Mouse (Mus musculus) lung, embryonic 15.5 days (tissue): ENCODE results near the gene Acoxl. TPM values are rescaled to one million over a fixed set of nuclear protein-coding genes. Genes with fewer than 3 reads are reported as not detected.

Experiments used
- ATAC-seq: fragments of 200-750 bp; cut with Nextera tagmentation; 2 replicates; pipeline ENCODE4 v1.8.0; 2017; ENCODE audit warnings: moderate number of reproducible peaks, borderline replicate concordance; ENCODE audit not compliant: low FRiP score, low TSS enrichment; ENCODE audit errors: extremely low read depth
- H3K27ac ChIP-seq: fragments of 300-500 bp; sonication (generic); 2 replicates; pipeline ENCODE4 v1.5.1; 2015; ENCODE audit warnings: moderate library complexity, mild to moderate bottlenecking, inconsistent platforms
- H3K27me3 ChIP-seq: fragments of 300-500 bp; sonication (generic); 2 replicates; pipeline ENCODE4 v1.6.1; 2015; ENCODE audit warnings: inconsistent platforms
- H3K36me3 ChIP-seq: fragments of 300-500 bp; sonication (generic); 2 replicates; pipeline ENCODE4 v1.6.1; 2015; ENCODE audit warnings: inconsistent platforms
- H3K4me1 ChIP-seq: fragments of 300-500 bp; sonication (generic); 2 replicates; pipeline ENCODE4 v1.6.1; 2015; ENCODE audit warnings: inconsistent platforms
- H3K4me2 ChIP-seq: fragments of 300-500 bp; sonication (generic); 2 replicates; pipeline ENCODE4 v1.6.1; 2015; ENCODE audit warnings: inconsistent platforms, mild to moderate bottlenecking, moderate library complexity
- H3K4me3 ChIP-seq: fragments of 300-500 bp; sonication (generic); 2 replicates; pipeline ENCODE4 v1.5.1; 2015; ENCODE audit warnings: mild to moderate bottlenecking, inconsistent platforms
- H3K9ac ChIP-seq: fragments of 300-500 bp; sonication (generic); 2 replicates; pipeline ENCODE4 v1.6.1; 2015; ENCODE audit warnings: inconsistent platforms
- H3K9me3 ChIP-seq: fragments of 300-500 bp; sonication (generic); 2 replicates; pipeline ENCODE4 v1.6.1; 2016; ENCODE audit warnings: inconsistent platforms
- WGBS: fragments of 180-500 bp; shearing (Covaris S2); methylation state at CpG from one replicate; pipeline ENCODE4 v1.1.7; 2015; 5-methylcytosine and 5-hydroxymethylcytosine counted together
- polyA plus RNA-seq: library from polyadenylated mRNA; unstranded; fragments of >200 nt; fragmentation: Nextera tagmentation; extraction: Ambion mirVana; gene quantifications from 2 replicates; pipeline ENCODE4 v1.2.1, GENCODE M21; 2015

The Acoxl gene
- polyA plus RNA-seq, 1 experiment from 2014 or later, result 0.17 TPM

DNA sequence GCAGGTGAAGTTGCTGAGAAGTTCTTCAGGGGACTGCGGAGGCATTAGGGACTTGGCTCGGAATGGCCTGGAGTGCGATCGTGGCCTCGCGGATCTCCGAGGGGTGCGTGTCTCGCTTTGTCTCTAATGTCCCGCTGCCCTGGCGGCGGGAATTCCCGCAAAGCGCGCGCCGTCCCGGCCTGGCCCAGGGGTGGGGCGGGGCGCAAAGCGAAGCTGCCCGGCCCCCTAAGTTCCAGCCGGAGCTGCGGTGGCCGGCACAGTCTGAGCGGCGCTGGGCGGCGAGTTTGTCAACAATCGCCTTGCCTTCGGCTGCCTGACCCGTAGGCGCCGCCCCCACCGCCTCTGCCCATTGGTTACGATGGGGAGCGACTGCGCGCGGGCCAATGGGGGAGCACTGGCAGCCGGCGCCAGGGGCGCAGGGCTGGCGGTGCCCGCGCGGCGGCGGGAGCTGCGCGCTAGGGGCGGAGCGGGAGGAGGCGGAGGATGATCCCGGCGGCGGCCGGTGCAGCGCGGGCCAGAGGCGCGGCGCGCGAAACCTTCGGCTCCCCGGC lies 288.5 kb downstream of the Acoxl start:
- peak overlapping the region; percentile 81 for H3K9ac ChIP-seq
- H3K36me3 ChIP-seq, result peaks cover 25% of the 10 kb centered on the region
- ATAC-seq, result peak; percentile 87
- H3K4me1 ChIP-seq, result peaks cover 59% of the 10 kb centered on the region
- H3K27me3 ChIP-seq, result peaks cover 23% of the 10 kb centered on the region
- under 1% methylated on average over 67 of the region's 67 CpGs for WGBS
- H3K4me2 ChIP-seq, result peak overlapping the region; percentile 96
- H3K27ac ChIP-seq, result peak overlapping the region; percentile 96
- no peaks in the 10 kb centered on the region for H3K9me3 ChIP-seq
- peak overlapping the region; percentile 70 for H3K4me3 ChIP-seq

DNA sequence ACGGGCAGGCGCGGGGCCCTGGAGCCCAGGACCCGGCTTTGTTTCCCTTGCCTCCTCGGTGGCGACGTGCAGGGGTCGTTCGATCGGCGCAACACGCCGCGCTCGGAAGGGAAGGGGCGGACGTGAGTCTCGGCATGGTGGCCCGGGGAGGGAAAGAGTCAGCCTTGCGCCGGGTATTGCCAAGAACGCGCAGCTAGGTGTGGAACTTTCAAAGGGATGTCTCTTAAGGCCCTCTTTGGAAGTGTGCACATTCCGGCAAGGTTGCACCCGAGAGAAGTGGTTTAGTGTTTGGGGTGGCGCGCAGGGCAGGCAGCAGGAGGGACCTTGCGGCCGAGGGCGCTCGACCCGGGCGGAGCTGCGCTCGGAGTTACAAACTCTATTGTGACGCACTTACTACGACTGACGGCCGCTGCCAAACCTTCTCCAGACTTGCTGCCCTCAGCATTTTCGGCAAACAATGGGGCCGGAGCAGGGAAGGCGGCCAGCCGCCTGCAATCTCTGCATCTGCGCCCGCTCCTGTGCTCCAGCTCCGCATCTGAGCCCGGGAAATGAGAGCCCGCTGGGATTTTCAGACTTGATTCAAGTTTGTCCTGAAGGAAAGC lies 289.1 kb downstream of the Acoxl start:
- Histone ChIP-seq H3K4me3 (peak overlapping the region; percentile 70), H3K27me3 (peaks cover 19% of the 10 kb centered on the region), H3K9ac (peak overlapping the region; percentile 75), H3K4me2 (peak overlapping the region; percentile 96), H3K9me3 (no peaks in the 10 kb centered on the region), H3K27ac (peak overlapping the region; percentile 96), H3K4me1 (peaks cover 55% of the 10 kb centered on the region), H3K36me3 (peaks cover 25% of the 10 kb centered on the region)
- under 1% methylated on average over 48 of the region's 48 CpGs for WGBS
- peak; percentile 48; the same call in 1 of the 2 replicates for ATAC-seq

DNA sequence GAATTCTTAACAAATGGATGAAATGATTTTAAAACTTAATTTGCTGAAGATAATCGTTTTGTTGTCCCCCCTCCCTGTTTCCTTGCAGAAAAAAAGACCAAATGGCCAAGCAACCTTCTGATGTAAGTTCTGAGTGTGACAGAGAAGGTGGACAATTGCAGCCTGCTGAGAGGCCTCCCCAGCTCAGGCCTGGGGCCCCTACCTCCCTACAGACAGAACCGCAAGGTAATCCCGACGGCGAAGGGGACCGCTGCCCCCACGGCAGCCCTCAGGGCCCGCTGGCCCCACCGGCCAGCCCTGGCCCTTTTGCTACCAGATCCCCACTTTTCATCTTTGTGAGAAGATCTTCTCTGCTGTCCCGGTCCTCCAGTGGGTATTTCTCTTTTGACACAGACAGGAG lies 289.9 kb downstream of the Acoxl start:
- H3K9me3 ChIP-seq, result no peaks in the 10 kb centered on the region
- H3K4me2 ChIP-seq, result peak overlapping the region; percentile 96
- H3K4me1 ChIP-seq, result peaks cover 48% of the 10 kb centered on the region
- peaks cover 25% of the 10 kb centered on the region for H3K36me3 ChIP-seq
- peak overlapping the region; percentile 70 for H3K4me3 ChIP-seq
- H3K27me3 ChIP-seq, result peaks cover 12% of the 10 kb centered on the region; the same call in 1 of the 2 replicates
- whole genome bisulfite sequencing, result 25% methylated on average over 10 of the region's 10 CpGs
- H3K27ac ChIP-seq, result peak overlapping the region; percentile 96
- peak overlapping the region; percentile 75 for H3K9ac ChIP-seq
- ATAC-seq, result no peak

DNA sequence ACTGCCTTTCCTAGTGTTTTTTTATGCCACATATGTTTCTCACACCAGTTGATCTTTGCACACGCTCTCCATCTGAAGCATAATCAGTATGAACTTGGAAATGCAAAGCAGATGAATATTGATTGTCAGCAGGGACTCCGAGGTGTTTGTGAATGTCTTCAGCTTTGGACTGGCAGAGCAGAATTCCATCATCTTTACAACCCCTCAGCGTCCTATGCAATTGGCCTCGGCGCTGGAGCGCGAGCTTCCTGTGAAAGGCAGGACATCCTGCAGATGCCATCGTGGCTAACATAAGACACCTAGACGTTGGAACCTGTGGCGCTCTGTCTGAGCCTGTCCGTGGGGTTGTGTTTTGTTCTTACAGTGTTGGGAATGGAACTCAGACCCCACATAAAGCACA lies 292.8 kb downstream of the Acoxl start:
- H3K9me3 ChIP-seq, result no peaks in the 10 kb centered on the region
- peaks cover 29% of the 10 kb centered on the region for H3K4me1 ChIP-seq
- H3K4me3 ChIP-seq, result no peak overlapping the region
- ATAC-seq, result no peak
- no peaks in the 10 kb centered on the region for H3K27me3 ChIP-seq
- H3K4me2 ChIP-seq, result no peak overlapping the region
- H3K9ac ChIP-seq, result no peak overlapping the region
- 82% methylated on average over 11 of the region's 11 CpGs for WGBS
- no peak overlapping the region for H3K27ac ChIP-seq
- peaks cover 39% of the 10 kb centered on the region for H3K36me3 ChIP-seq

DNA sequence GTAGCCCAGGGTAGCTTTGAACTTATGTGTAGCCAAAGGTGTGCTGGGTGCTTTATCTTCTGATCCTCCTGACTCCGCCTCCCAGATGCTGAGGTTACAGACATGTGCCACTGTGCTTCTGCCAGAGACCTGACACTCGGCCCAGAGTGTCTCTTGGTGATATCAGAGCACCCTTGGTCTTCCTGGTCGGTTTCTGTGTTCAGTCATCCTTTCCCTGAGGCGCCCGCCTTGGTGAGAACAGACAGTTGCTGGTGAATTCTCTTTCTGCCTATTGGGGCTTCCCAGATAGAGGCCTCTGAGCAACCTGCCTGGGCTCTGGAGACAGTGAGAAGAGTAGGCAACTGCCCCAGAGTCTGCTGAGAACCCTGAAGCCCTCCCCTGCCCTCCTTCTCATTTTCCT lies 294.0 kb downstream of the Acoxl start:
- no peak for ATAC-seq
- no peak overlapping the region for H3K4me3 ChIP-seq
- no peaks in the 10 kb centered on the region for H3K27me3 ChIP-seq
- no peak overlapping the region for H3K4me2 ChIP-seq
- H3K9ac ChIP-seq, result no peak overlapping the region
- peaks cover 40% of the 10 kb centered on the region for H3K4me1 ChIP-seq
- peaks cover 39% of the 10 kb centered on the region for H3K36me3 ChIP-seq
- 85% methylated on average over 5 of the region's 5 CpGs for WGBS
- no peaks in the 10 kb centered on the region for H3K9me3 ChIP-seq
- no peak overlapping the region for H3K27ac ChIP-seq

DNA sequence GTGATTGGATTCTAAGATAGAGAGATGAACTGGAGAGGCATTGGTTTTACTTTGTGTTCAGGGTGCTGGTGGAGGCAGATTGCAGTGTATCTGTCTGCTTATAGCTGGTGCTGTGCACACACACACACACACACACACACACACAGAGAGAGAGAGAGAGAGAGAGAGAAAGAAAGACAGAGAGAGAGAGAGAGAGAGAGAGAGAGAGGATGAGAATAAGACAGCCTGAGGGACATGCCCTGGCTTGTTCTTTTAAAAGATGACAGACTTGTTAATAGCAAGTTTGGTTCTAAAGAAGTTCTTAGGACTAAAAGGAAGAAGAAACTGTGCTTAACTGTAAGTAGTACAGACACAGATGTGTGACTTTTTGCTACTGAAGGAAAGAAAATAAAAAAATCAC lies 295.2 kb downstream of the Acoxl start:
- Histone ChIP-seq H3K9ac (no peak overlapping the region), H3K4me3 (no peak overlapping the region), H3K4me1 (peaks cover 48% of the 10 kb centered on the region), H3K4me2 (no peak overlapping the region), H3K9me3 (no peaks in the 10 kb centered on the region), H3K27me3 (no peaks in the 10 kb centered on the region), H3K27ac (no peak overlapping the region), H3K36me3 (peaks cover 43% of the 10 kb centered on the region)
- ATAC-seq, result no peak

DNA sequence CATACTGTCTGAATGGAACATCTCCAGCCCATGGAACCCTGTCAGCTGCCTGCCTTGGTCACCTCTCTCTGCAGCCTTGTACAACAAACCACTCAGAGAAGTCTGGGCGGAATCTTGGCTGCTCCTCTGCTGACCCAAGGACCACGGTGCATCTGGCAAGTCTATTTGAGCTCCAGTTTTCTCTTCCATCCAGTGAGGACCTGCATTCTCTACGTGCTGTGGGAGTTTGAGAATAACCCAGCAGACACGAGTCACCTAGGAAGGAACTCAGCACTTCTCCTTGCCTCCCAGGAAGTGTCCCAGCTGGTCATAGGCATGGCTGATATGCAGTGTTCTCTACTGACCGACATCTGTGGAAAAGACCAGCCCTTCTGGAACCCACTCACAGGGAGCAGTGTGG lies 295.8 kb downstream of the Acoxl start:
- no peak overlapping the region for H3K9ac ChIP-seq
- no peak overlapping the region for H3K4me3 ChIP-seq
- no peak for ATAC-seq
- H3K4me1 ChIP-seq, result peaks cover 47% of the 10 kb centered on the region
- no peak overlapping the region for H3K4me2 ChIP-seq
- H3K36me3 ChIP-seq, result peaks cover 40% of the 10 kb centered on the region
- H3K9me3 ChIP-seq, result no peaks in the 10 kb centered on the region
- no peaks in the 10 kb centered on the region for H3K27me3 ChIP-seq
- WGBS, result 66% methylated on average over 5 of the region's 5 CpGs
- no peak overlapping the region for H3K27ac ChIP-seq

DNA sequence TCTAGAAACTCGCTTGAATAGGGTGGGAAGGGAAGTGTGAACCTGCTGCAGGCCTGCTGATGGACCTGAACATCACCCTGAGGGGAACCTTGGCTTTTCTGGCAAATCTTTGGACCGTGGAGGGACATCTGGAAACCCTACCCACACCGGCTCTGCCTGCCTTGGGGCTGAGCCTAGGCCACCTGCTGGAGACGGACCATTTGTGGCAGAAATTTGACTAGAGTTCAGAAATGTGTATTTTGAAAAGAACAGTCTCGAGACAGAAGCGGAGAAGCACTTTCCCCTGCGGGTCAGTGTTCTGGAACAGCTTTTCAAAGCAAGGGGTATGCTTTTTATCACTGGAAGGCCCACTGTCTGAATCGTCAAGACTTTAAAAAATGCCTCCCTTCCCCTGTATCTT lies 296.3 kb downstream of the Acoxl start:
- H3K4me1 ChIP-seq, result peaks cover 47% of the 10 kb centered on the region
- WGBS, result 77% methylated on average over 8 of the region's 8 CpGs
- ATAC-seq, result no peak
- no peak overlapping the region for H3K4me2 ChIP-seq
- H3K9ac ChIP-seq, result no peak overlapping the region
- H3K9me3 ChIP-seq, result no peaks in the 10 kb centered on the region
- H3K4me3 ChIP-seq, result no peak overlapping the region
- peaks cover 36% of the 10 kb centered on the region for H3K36me3 ChIP-seq
- H3K27me3 ChIP-seq, result no peaks in the 10 kb centered on the region
- H3K27ac ChIP-seq, result no peak overlapping the region

DNA sequence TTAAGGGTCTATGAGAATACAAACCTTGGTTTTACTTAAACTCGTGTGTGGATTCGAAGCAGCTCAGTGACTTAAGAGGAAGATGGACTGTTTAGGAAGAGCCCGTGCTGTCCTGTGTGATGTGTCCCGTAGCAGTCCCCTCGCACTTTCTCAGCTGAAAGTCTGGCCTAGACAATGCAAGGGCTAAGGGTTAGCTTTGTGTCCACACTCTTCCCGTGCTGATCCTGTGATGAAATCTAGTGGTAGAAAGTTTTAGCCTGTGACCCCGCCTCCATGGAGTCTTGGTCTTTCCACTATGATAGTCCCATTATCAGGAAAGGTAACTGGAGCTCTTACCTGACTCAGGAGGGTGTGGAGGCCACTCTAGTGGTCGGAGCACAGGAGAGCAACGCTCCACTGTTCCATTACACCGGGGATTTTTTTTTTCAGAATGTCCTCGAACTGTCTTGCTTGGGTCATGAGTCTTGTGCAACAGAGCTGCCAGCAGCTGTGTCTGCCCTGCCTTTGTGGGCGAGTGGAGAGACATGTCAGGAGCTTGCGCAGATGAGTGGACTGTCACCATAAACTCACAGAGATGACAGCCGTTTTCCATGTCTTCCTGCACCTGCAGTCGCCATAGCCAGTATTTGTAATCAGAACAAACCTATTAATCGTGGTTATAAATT lies 298.2 kb downstream of the Acoxl start:
- H3K27ac ChIP-seq, result no peak overlapping the region
- H3K36me3 ChIP-seq, result peaks cover 19% of the 10 kb centered on the region
- no peak for ATAC-seq
- H3K9me3 ChIP-seq, result no peaks in the 10 kb centered on the region
- no peak overlapping the region for H3K4me3 ChIP-seq
- no peaks in the 10 kb centered on the region for H3K27me3 ChIP-seq
- WGBS, result 72% methylated on average over 16 of the region's 16 CpGs
- no peak overlapping the region for H3K4me2 ChIP-seq
- H3K4me1 ChIP-seq, result peaks cover 36% of the 10 kb centered on the region
- H3K9ac ChIP-seq, result no peak overlapping the region

DNA sequence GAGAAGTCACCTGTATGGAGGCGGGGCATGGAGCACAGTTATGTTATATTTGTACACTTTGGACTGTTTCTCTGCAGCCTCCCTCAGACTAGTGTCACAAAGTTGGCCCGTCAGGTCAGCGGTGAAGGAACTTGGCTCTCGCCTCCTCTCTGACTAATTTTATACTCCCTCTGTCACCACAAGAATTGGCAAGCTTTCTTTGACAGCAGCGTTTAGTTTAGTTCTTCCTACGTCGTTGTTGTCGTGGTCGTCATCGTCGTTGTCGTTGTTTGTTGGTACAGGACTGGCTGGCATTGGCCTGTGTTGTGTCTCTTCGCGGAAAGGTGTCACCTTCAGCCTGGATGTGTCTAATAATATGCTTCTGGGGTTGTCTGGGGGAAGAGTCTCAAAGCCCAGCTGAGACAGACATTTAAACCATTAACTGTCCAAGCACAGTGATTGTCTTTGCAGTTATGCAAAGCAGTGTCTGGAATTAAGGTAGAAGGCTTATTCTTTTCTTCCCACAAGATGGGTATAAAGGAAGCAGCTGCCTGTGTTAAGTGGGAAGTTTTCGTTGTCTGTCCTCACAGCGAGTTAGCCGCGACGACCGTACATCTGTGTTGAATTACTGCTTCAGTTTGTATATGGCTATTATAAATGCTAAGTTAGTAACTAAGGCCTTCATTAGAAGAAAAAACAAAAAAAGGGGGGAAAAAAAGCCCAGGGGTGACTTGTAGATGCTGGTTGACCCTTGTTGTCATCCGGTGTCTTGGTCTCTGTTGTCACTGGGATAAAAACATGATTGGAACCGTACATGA lies 299.0 kb downstream of the Acoxl start:
- no peak overlapping the region for H3K27ac ChIP-seq
- no peak overlapping the region for H3K4me3 ChIP-seq
- peaks cover 36% of the 10 kb centered on the region for H3K4me1 ChIP-seq
- 68% methylated on average over 22 of the region's 22 CpGs for WGBS
- no peak overlapping the region for H3K9ac ChIP-seq
- H3K27me3 ChIP-seq, result no peaks in the 10 kb centered on the region
- no peaks in the 10 kb centered on the region for H3K9me3 ChIP-seq
- H3K36me3 ChIP-seq, result peaks cover 23% of the 10 kb centered on the region
- H3K4me2 ChIP-seq, result no peak overlapping the region
- no peak for ATAC-seq

DNA sequence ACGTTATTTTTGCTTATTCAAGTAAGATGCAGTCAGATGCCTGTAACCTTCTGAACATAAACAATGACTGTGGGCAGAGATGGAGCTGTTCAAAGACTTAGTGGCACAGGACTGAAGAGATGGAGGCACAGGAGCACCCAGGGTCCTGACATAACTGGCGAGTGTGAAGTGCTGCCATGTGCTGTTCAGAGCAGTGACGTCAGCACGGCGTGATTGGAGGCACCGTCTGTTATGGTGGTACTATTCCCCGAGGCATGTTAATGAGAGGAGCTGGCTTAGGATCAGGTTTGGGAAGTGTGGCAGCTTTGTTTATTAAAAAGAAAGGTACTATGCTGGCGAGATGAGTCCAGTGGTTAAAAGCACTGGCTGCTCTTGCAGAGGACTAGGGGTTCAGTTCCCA lies 300.2 kb downstream of the Acoxl start:
- Histone ChIP-seq H3K4me3 (no peak overlapping the region), H3K27me3 (no peaks in the 10 kb centered on the region), H3K36me3 (peaks cover 34% of the 10 kb centered on the region), H3K4me2 (no peak overlapping the region), H3K4me1 (peaks cover 36% of the 10 kb centered on the region), H3K9me3 (no peaks in the 10 kb centered on the region), H3K27ac (no peak overlapping the region), H3K9ac (no peak overlapping the region)
- WGBS, result 71% methylated on average over 8 of the region's 8 CpGs
- ATAC-seq, result no peak

DNA sequence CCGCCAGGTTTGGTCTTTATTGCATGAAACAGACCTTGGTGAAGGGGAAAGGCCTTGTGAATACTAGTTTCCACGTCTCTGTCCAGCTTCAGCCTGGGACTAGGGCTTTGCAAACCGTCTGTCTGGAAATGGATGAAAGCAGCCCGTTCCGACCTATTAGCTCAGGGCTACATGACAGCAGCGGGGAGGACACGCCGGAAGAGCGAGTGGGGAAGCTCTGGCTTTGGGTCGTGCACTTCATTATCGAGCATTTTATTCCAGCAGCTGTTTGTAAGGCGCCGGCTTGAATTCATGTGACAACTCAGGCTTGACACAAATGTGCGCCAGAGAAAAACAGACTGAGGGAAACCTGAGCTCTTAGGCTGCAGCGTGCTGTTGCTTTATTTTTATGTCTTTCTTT lies 301.1 kb downstream of the Acoxl start:
- Histone ChIP-seq H3K9me3 (no peaks in the 10 kb centered on the region), H3K9ac (no peak overlapping the region), H3K27me3 (no peaks in the 10 kb centered on the region), H3K36me3 (peaks cover 28% of the 10 kb centered on the region), H3K4me1 (peaks cover 38% of the 10 kb centered on the region), H3K4me2 (no peak overlapping the region), H3K27ac (no peak overlapping the region), H3K4me3 (no peak overlapping the region)
- 44% methylated on average over 15 of the region's 15 CpGs for WGBS
- no peak for ATAC-seq
